Mouse (Mus musculus) left cerebral cortex, postnatal 25 days (tissue): ENCODE data around the gene Litaf. TPM values are rescaled to one million over a fixed set of nuclear protein-coding genes. Genes with fewer than 3 reads are reported as not detected.

ENCODE experiments used
- DNase-seq, 2 experiments: peaks; one replicate each; pipeline ENCODE4 v3.0.0; 2022; ENCODE audit warnings: low spot score in 2 of 2, mixed read lengths in 1 of 2
- intact Hi-C: fragments of 180-260 bp; cut with DNase I; formaldehyde crosslinking; loops from one replicate; pipeline ENCODE4 v1.15.1; 2025
- total RNA-seq, 2 experiments: library from RNA; stranded (reverse); gene quantifications; 2 replicates each; pipeline ENCODE4 v1.2.3; 2021

Gene Litaf
- total RNA-seq, 2 experiments from 2014 or later: 8.7 to 13.0 TPM

DNA sequence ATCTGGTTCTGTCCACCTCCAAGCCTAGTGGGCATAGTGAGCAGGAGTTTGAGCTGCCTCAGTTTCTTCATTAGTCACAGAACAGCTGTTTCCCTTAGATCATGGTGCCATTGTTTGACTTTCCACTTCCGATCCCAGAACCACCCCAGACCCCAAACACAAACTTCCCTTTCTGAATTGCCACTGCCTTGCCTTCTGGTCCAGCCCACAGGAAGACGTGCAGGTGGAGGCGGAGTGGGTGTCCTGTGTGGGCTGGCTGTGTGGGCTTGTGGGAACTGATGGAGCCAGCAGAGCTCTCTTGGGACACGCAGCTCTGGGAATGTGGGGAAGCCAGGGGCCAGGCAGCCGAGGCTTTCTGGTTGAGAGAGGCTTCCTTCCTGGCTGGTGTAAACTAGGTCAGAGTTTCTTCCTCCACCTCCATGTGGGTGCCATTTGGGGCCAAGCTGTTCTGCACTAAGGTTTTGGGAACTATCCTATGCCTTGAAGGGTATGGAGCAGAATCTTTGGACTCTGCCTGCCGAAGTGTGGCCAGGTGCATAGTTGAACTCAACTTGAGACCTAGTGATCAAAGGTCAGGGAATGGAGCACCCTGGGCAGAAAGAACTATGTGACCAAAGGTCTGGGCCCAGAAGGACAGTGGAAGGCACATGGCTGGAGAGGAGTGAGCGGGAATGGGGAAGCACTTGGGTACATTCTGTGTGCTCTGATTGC is 3.9 kb upstream of the Litaf start:
- DNase-seq: no peak
- intact Hi-C loops: no loop called here

DNA sequence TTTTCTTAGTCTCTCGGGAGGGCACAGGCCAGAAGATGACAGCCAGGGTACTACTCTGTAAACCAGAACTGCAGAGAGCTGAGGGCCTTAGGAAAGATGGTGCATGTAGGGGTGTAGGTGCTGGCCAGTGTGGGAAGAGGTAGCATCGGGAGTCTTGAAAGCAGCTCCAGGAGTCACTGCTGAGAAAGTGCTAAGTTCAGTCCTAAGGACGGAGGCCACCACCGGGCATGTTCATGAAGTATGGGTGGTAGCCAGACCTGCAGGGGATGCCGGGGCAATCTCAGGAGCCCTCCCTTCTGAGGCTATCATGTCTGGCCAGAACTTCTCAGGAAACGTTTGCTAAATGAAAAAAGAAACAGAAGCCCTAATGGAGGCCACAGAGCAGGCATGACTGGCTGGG is 3.3 kb upstream of the Litaf start:
- intact Hi-C loops: no loop called here
- no peak for DNase-seq

DNA sequence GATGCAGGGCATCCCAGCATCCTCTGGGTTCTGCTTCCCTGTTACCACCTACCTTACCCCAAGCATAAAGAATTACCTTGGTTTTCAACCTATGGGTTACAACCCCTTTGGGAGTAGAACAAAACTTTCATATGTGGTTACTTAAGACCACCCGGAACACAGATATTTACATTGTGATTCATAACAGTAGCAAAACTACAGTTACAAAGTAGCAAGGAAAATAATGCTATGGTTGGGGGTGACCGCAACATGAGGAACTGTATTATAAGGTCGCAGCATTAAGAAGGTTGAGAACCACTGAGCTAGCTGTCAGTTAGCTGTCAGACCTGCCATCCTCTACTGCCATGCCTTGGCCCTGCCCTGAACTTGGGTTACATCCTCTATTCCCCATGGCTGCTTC is 2.7 kb upstream of the Litaf start:
- no peak for DNase-seq
- intact Hi-C loops: no loop called here

DNA sequence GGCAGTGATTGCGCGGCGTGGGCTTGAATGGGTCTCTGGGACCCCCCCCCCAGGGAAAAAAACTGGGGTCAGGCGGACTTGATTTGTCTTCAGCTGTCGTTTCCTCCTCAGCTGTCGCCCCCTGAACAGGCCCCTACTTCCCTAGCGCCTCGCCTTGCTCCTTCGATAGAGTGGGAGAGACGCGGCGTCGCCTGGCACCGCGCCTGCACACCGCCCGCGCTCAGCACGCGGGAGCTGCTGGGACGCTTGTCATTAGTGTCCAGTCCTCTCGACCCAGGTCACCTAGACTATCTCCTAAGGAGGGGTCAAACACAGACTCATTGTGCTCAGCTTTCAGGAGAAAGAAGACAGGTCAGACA is 855 bp upstream of the Litaf start:
- intact Hi-C loops: loop anchor here (2.0 kb wide), 2 partner anchors 26 to 68 kb away; partner anchors contain the start of gene Txndc11
- peak in 1 of 2 experiments; percentile 68 for DNase-seq

DNA sequence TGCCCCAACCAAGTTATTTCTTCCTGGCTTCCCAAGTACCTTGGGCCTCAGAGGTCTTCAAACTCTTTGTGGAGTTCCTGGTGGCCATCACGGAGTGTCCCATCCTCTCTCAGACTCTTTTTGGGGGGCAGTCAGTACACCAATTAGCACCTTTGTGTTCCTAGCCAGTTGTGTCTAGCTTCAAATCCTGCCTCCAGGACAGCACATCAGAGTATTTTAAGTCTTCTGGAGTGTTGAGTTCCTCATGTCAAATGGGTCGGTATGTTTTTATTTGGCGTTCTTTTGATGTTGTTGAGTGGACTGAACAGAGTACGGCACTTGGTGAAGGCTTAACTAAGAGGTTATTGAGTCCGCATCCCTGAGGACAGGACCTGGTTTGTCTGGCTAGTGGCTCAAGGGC is 526 bp downstream of the Litaf start:
- intact Hi-C loops: no loop called here
- no peak for DNase-seq

DNA sequence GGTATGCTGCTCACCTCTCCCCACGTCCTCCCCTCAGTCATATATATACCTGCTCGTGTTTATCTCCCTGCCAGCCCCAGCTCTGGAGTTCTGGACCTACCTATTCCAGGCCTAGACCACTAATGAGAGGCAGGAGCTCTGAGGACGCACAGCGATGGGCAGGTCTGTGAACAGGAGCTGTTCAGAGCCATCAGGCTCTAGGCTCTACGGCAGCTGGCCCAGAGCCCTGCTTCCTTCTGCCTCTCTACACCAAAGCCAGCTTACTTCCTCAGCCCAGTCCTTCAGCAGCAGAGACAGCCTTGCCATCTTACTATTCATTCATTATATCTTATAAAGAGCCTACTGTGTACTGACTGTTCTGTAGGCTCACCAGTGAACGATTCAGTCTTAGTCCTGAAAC is 1.2 kb downstream of the Litaf start:
- intact Hi-C loops: no loop called here
- no peak for DNase-seq

DNA sequence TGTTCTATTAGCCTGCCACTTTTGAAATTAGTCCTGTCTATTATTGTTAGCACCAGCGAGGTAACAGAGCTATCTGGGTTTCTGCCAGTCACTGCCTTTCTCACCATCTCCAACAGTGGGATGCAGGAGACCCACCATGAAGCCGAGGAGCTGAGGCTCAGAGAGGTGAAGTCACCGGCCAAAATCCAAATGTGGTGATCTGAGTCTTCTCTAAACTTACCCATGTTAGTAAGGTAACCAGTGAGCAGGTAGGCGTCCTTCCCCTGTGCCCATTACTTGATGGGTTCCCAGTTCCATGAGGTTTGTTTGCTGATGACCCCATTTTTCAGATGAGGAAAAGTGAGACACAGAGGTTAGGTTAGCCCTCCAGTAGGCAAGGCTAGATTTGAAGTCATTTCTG is 1.6 kb downstream of the Litaf start:
- intact Hi-C loops: no loop called here
- no peak for DNase-seq

DNA sequence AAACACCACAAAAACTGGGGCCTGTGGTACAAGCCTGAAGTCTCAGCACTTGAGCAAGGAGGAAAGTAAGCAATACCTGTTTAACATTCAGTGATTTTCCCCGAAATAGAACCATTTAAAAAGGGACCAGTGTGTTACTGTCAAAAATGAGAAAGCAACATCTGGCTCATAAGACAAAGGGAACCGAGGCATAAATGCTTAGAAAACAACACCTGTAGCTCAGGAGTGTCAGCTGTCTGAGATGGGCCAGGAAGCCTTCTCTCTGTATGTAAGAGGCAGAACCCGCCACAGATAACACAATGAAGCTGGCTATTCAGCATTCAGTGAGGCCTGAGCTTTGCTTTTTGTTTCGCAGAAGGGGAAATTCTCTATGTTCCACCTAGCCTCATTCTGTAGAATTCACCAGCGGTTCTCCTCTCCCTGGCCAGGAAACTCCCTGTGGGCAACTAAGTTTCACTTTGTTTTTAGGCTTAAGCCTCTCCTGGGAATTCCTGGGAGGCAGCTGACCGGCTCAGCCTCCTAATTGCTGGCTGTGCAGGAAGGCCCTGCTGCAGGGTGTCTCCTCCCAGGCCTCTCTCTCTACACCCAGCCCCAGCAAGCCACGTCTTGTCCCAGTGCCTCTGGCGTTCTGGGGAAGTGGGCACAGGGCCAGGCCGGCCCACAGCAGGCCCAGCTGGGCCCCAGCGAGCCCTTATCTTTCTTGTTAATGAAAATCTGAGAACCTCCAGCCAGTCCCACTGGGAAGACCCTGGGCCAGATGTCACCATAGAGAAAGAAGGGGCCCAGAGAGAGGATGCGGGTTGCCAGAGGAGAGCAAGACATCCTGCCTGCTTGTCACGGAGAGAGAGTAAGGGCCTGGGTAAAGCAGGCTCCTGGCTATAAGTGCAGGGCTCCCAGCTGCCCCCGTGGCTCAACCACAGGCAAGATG is 2.9 kb downstream of the Litaf start:
- no peak for DNase-seq

DNA sequence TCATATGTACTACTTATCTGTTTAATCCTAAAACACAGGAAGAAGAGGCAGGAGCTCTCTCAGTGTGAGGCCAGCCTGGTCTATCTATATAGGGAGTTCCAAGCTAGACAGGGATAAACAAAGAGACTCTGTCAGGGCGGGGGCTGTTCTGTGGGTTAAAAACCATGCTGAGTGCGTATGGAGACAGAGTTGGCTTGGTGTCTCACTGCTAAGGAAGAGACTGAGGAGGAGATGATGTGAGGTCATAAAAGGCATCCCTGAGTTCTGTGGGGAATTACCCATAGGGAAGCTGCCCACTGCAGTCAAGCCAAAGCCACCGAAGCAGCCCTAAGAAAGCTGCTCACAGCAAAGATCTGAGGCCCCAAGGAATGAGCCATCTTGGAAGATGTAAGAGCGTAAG is 5.3 kb downstream of the Litaf start, which contains the start of gene Snn:
Snn (plus strand) TSS at position 301 of the 400 bp plus-strand sequence.
- no peak for DNase-seq
- intact Hi-C loops: no loop called here

More for the DNA sequence above, 2.9 kb downstream of the Litaf start:
- intact Hi-C loops: no loop called here

DNA sequence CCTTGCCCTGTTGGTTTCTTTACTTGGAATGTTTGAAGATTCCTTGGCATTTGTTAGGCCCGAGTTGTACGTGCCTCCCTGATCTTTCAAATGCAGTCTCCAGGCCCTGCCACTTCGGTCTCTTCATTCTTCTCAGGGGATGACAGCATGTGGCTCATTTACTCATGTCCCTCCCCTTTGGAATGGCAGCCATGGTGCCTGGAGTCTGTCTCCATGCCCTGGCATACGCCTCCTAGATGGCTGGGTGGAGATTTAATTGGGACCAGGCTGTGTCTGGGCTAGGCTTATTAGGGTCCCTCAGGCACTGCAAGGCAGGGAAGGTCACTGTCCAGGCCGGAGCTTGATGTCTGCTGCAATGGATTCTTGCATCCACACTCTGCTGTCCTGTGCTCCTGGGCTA is 10.0 kb downstream of the Litaf start:
- no peak for DNase-seq
- intact Hi-C loops: no loop called here

DNA sequence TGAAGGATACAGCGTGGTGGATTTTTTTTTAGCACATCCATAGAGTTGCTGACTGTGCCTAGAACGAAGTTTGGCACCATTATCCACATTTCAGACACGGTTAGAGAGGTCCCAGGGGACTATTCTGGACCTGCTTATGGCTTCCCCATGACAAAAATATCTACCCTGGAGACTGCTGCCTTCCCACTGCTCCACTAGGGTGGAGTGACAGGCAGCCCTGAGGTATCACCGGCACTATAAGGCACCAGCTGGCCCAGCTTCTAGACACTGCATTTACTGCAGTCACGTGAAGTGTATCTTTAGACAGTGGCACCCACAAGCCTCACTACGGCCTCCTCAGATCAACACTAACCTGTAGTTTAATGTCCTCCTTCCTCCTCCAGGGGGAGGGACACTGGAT is 11.1 kb downstream of the Litaf start:
- intact Hi-C loops: no loop called here
- peak in 1 of 2 experiments; percentile 71 for DNase-seq

DNA sequence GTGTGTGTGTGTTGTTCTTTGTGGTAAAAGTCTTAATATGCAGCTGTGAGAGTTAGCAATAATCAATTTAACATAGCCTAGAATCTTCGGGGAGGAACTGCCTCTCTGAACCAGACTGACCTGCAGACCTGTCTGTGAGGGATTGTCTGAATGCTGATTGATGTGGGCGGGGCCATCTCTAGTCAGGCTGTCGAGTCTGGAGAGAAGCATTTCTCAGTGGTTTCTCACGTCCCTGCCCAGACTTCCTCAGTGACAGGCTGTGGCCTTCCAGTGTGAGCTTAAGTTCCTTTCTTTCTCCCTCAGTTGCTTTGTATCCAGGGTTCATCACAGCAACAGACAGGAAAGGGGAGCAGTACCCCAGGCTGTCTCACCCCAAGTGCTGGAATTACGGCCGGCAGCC is 11.5 kb downstream of the Litaf start:
- intact Hi-C loops: no loop called here
- no peak for DNase-seq

DNA sequence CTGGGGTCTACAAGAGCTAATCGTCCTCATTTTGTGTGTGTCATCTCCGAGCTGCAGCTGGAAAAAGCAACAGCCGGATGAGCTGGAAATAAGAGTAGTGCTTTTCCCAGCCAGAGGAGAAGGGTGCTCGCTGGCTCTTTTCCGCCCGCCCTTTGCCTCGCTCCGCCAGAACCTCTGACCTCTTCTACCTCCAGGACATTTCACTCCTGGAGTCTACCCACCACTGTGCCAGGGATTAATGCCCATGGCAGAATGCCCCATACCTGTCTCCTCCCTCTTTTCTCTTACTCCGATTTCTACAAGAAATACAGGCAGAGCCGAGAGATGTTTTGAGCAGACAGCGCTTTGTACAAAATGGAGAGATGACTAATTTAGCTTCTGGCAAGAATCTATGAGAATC is 14.8 kb downstream of the Litaf start:
- intact Hi-C loops: no loop called here
- DNase-seq: no peak

DNA sequence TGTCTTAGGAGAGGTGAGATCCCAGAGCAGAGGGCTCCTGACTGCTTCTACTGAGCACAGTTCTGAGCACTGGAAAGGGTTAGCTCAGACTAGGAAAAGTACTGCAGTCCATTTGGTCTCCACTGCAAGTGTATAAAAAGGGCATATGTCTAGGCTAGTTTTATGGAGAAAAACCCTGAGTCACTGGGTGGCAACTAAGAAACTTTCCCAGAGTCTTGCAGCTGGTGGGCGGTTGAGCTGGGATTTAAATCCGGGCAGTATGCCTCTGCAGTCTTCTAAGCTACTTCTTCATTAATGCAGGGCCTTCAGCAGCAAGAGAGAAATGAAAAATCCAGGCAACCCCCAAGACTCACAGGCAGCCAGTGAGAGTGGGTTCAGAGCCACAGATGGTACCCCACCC is 15.7 kb downstream of the Litaf start:
- DNase-seq: peak in 1 of 2 experiments; percentile 84
- intact Hi-C loops: no loop called here

DNA sequence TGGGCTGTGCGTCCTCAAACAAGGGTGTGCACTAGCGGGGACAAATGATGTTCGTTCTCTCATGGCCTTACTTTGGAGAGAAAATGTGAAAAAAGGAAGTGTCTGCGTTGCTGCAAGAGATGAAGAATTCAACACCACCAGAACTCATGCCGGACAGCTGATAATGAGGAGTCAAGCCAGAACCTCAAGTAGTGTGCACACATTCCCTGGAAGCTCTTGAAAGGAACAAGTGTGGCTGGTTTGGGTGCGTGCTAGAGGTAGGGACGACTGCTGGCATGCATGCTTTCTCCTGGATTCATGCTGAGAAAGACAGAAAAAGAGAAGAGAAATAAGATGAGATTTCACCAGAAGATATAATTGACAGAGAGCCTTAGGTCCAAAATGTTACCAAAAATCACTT is 18.8 kb downstream of the Litaf start:
- intact Hi-C loops: no loop called here
- no peak for DNase-seq

DNA sequence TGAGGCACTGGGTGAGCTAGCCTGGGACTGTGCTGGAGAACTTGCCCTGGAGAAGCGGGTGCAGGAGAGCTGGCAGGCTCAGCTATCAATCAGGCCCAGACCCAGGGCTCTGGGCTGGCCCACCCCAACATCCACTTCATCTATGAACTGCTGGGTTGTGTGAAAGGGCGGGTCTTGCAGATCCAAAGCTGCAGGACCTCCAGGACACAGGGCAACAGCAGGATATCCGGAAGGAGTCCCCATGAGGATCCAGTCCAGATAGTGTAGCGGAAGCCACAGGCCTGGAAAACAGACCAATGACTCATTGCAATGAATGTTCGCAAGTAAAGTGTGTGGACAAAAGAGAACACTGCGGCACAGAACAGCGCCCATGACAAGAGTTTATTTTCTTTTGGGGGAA is 19.5 kb downstream of the Litaf start:
- no peak for DNase-seq
- intact Hi-C loops: no loop called here

DNA sequence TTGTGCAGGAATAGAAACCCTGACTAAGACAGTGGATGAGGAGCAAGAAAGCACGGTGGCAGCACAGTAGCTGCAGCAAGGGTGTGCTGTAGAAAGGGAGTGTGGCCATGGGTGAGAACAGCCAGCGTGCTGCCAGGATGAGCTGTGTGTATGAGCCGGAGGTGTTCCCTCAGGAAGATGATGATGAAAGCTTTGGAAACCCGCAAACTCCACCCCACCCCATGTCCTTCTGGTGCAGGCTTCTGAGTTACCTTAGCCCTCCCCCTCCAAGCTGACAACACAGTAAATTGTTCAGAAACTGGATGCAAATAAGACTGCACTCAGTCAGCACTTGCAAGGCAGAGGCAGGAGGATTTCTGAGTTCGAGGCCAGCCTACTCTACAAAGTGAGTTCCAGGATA is 22.7 kb downstream of the Litaf start:
- DNase-seq: no peak
- intact Hi-C loops: no loop called here

DNA sequence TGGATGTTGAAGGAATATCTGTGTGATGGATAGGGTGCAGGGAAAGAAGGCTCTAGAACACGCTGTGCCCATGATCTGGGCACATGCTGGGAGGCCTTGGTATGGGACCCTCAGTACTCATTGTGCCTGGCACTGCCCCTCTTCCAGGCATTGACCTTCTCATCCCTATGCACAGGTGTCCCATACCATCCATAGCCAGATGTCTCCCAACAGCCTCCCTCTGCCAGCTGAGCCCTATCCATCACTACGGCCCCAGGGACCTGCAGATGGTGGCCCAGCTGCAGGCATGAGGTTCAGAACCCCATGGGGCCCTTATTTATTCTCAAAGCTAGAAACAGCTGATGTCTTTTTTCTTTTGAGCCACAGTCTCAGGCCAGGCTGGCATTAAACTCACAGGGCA is 25.4 kb downstream of the Litaf start:
- DNase-seq: no peak
- intact Hi-C loops: no loop called here

DNA sequence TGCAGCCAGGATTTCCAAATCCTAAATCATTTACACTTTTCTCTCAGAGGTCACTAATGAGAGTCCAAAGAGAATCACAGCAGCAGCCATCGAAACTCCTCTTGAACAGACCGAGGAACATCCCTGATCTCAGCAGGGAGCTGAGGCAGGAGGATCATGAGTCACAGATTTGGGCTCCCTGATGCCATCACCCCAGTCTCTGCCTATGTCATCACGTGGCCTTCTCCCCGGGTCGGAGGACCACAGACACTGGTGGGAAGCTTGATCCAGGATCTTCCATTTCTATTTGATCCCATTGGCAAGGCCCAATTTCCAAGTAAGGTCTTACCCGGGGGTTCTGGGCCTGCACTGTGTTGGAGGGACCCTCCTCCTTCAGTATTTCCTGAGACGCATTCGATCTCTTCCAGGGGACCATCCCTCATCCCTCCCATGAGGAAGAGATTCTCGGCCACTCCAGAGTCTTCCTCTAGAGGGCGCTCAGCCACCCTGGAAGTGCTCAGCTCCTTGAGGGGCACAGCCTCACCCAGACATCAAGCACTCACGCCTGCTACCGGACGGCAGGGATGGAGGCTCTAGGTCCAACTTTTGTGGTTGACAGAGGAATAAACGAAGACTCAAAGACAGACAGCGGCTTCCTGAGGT is 30.0 kb downstream of the Litaf start:
- peak; percentile 69 to 70 for DNase-seq
- intact Hi-C loops: loop anchor here (1.0 to 10.0 kb wide), 3 partner anchors 73 to 461 kb away; partner anchors contain the start of gene Zc3h7a

DNA sequence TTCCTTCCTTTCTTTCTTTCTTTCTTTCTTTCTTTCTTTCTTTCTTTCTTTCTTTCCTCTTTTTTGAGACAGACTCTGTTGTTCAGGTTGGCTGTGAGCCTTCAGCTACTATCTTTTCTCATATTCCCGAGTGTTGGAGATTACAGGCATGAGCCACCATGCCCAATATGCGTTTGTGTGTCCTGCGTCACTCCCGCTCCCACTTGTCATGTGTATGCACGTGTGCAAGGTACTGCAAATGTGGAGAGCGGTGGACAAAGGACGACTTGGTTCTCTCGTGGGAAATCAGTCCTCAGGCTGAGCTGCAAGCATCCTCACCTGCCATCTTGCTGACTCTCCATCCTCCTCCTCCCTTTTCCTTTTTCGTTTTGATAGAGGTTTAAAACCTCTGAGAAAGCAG is 30.7 kb downstream of the Litaf start:
- DNase-seq: no peak
- intact Hi-C loops: loop anchor here (5.0 to 10.0 kb wide), 2 partner anchors 142 to 460 kb away; partner anchors contain the start of gene Zc3h7a
